Mouse (Mus musculus) urinary bladder, postnatal 25 days (tissue): ENCODE results near the gene Cerkl.

Experiments used
- DNase-seq: peaks from one replicate; pipeline ENCODE4 v3.0.0; 2022; ENCODE audit warnings: low spot score

Gene Cerkl

DNA sequence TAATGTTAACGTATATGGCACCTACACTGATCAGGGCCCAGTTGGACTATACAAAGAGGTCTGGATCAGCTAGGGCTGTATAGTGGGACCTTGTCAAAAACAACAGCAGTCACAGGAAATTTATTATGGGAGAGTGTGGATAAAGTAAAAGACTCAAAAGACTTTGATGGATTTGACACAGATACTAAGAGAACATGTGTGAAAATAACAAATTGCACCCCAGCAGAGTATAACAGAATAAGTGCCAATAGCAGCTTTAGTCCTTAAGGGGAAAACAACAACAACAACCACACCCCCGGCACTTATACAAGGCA is 84.5 kb downstream of the Cerkl start:
- no peak for DNase-seq

DNA sequence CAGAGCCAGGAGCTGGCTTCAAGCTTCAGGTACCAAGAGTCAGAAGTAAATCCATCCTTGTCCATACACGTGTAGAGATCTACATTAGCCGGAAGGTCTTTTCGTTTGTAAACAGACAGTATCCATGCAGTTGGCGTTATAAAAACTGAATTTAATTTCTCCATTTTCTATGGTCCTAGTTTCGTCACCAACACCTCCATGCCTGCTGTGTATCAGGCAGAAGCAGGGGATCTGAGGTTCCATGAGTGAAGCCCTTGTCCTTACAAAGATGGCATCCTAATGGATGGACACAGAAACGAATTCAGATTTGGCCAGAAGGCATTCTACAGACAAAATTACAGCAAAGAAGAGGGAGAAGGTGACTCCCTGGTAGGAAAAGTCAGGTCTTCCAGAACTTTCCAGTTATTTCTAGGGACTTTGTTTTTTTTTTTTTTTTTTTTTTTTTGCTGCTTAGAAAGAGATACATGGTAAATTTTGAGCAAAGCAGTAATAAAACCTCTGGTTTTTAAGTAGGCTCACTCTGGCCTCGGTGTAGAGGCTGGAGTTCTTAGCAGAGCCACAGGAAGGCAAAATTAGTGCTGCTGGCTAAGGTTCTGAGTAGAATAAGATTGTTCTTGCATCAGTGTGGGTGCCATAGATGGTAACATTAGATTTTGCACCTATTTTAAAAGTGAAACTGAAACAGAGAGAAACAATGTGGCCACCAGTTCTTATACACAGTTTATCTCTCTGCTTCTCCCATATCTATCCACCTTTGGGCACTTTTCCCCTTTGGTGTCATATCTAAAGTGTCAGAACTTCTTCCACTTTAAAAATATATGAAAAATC is 85.0 kb downstream of the Cerkl start:
- DNase-seq, result no peak

DNA sequence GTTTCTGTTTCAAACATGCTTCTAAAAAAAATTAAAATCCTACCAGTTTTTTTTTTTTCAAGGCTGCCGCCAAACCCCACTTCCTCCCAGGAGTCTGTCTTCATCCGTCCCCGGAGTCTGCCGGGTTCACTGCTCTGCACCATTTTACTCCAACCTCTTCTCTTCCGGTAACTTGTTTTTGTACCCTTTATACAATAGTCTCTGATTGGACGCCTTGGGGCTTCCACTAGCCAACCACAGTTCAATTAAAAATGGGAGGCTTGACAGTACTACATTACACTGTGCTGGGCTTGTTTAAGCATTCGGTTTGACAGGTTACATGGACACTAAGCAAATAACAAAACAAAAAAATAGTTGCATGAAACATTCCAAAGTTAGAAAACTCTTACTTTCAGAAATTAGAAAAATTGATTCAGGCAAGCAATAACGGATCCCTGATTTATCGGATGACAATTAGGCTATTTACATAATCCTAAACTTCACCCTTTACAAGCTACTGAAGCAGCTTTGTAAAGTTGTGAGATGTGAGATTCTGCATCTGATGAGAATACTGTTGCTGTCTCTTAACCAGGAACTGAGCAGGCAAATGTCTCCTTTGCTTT is 85.8 kb downstream of the Cerkl start:
- no peak for DNase-seq

DNA sequence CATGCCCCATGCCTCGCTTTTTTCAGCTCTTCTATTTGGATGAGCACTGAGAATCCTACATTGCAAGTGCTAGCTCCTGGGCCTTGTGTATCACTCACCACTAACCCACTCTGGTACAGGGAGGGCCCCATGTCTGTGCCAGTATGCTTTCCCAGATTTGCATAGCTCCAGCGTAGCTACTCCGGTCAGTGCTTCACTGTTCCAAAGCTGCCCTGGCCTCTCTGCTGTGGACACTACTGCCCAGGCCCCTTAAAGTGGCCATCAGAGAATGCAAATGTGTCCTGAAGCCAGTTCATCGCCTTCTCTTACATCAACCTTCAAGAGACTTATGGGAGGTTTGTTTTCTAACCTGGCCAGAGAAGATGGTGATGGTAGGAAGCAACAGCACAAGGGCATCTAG is 86.7 kb downstream of the Cerkl start:
- DNase-seq, result no peak

DNA sequence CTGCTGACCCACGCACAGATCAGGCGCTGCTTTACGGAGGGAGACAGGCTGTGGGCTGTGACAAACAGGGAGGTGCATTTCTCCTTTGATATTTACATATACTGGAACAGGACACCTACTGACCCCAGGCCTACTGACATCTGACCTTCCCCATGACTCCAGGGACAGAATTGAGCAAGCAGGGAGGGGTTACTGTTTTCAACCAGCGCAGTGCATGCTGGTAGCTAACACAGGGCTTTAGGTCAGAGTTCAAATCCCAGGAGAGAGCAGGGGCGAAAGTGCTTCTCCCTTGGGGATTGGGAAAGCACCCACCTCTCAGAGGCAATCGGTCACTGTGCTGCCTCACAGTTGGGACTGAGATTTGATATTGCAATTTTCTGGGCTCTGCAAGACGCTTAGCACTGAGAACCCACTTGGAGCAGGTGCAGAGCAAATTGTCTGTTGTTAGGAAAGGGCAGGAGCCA is 87.5 kb downstream of the Cerkl start:
- no peak for DNase-seq

DNA sequence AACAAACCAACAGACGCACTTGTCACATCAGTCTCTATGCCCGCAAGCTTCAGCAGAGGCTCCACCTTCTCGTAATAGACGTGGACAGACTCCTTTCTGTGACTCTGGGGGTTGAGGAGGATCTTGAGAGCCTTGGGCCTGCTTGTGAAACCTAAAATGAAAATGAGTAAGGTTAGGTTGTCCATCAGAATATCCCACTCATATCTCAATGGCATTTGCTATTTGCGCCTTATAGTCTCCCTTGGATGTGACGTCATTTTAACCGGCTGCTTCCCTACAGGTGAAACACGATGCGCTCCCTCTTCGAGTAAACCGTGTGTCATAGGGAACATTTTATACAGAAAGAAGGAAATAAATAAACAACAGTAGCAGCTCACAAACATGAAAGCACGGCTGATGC is 87.9 kb downstream of the Cerkl start:
- DNase-seq, result no peak

DNA sequence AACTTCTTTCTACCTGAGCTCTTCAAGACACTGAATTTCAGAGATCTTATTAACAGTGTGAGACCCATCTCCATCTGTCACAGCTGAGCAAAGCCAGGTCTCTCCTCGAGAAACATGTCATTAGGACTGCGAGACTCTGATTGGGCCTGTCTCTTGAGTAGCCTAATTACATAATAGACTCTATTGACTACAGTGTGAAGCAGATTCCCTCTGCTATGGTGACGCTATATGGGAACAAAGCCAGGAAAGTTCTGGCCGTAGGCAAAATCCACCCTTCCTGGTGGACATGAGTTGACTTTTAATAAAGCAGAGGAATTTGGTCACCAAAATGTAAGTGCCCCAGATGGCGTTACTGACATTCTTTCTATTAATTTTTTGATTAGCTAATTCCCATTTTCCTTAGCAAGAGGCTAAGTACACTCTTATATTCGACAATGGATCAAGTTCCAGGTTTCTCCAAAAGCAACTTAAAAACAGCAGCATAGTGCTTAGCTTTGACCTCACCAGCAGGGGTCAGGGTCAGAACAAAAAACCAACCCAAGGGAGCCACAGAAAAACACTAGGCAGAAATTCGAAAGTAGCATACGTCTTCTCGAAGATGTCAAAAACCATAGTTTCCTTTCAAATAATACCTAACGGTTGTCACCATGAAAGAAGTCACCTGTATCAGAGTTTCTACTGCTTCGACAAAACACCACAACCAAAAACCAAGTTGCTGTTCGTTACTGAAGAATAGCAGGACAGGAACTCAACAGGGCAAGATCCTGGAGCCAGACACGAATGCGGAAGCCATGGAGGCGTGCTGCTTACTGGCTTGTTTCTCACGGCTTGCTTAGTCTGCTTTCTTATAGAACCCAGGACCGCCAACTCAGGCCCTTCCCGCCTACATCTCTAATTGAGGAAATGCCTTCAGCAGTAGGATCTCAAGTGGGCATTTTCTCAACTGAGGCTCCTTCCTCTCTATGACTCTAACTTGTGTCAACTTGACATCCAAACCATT is 88.8 kb downstream of the Cerkl start:
- DNase-seq, result no peak

DNA sequence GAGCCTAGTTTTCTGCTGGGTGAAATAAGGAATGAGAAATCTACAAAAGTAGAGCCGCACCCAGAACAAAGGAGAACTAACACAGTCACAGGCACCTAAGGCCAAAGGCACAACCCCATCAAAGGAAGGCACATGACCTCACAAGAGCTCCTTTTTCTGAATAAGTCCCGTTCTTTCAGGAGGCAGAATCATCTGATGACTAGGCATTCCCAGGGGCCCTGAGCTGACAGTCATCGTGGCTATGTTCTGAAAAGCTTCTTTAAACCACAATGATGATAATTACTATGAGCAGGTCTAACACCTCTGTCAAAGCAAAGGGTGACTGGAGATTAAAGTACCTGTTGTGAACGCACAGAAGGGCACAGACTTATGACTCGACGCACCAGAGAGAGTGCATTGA is 92.7 kb downstream of the Cerkl start:
- no peak for DNase-seq

DNA sequence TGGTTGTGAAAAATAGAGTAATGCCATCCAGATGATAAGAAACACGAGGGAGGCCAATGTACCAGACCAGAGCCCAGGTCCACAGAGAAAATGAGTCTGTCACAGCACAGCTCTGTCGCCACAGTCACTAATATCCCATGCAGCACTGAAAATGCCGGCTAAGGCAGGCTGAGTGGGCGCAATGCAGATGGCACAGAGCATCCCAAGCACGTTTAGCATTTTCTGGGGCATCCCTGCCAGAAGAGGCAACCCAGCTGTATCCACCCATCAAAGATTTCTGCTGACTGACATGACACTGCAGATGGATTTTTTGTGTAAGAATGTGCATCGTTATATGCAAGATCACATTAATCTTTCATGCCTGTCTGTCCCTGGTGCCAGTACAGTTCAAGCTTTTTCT is 94.6 kb downstream of the Cerkl start:
- DNase-seq, result no peak

DNA sequence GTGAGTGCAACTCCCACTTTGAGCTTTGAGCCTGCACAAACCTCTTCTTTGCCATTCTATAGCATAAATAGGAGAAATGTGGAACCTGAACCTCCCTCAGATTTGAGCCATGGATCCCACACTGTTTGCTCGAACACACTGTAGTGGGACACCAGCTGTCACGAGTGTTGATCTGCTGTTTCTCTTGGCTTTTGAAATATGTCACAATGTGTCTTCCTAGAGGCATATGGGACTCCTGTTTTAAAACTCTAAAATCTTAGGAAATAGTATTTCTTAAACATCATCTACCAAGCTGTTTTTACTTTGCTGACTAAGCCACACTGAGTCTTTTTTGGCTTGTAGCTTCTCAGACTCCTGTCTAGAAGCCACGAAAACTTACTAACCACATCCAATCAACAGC is 98.8 kb downstream of the Cerkl start:
- no peak for DNase-seq

DNA sequence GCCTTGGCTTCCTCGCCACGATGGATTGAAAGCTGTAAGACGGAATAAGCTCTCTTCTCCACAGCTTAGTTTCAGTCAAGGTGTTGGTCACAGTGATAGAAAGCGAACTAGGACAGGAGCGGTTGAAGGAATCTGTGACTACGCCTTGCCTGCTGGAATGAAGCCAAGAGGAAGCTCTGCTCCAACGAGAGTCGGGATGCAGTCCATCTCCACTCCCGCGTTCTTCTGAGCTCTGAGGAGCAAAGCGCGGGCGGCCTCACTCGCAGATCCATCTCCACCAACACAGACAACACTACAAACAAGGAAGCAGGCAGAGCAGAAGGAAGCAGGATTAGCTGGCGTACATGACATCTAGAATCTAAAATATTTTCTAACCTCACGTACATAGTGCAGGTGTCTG is 101.8 kb downstream of the Cerkl start:
- no peak for DNase-seq

DNA sequence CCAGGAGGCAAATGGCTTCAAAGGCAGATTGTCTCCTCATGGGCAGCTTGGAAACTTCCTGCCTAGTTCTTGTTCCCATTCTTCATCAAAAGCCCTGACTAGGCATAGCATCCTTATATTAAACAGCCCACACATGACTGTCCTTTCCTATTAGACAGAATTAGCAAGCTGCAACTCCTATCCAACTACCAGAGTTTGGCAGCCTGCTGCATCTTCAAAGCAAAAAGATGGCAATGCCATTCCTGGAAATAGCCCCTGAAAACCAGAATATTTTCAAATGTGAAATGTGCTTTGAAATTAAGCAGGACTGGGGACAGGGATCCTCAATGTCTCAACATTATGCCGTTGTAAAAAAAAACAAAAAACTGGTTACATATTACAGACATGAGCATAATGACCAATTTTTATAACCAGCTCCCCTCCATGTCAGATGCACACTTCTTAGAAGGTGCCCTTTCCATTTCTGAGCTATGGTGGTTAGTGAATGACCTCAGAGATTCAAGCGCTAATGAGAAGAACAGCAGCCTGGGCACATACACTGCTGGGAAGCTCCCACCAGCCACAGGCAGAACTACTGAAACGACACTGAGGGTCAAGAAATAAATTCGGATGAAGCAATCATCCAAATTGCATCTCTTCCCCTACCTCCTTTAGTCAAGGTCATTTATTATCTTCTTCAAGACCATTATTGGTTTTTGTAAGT is 104.3 kb downstream of the Cerkl start:
- DNase-seq, result no peak

DNA sequence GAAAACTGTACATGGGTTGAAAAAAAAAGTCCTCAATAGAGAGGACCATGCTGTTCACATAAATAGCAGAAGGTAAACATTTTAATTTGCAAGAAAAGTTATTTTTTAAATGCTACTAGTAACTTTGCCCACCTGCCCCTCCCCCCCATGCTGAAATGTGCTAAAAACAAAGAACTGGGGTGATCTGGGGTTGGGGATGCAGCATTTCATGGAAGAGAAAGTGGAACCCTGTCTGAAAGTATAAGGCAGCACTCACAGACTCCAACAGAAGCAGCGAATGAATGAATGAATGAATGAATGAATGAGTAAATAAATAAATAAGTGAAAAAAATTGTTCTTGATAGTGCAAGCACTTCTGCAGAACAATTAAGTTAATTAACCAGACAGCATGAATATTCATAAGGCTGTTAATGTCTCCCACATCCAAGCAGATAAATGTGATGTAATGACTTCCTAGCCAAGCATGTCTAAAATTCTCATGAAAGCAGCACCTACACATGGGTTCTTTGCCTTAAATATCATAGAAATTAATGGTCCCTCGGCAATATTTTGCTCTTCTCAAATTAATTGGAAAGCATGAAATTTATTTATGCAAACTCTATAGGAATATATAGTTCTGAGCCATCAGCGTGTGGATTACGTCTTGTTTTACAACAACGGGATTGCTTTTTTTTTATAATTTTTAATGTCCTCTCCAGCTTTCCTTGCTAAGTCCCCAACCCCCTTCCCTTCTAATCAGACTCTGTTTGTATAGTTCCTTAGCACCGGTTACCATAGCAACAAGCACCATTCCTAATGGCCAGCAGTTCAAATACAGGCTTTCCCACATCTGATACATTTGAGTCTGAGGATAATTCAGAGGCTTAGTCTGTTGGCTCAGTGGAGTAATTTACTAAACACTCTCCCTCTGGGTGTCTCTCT is 105.1 kb downstream of the Cerkl start:
- no peak for DNase-seq

DNA sequence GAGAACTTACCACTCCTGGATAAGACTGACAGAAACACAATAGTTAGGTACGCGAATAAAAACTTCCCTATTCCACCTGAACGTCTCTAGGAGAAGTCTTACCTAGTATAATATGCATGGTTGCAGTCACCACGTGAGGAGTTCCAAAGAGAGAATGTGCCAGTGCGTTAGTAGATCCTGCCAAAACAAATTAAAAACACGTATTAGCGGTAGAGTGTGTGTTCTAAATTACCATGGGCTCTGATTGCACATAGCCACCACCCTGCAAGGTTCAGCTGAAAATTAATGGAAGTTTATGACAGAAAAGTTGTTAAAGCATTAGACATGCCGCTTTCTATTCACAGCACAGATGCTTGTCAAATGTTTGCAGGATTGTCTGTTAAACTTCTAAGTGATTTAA is 113.5 kb downstream of the Cerkl start:
- DNase-seq, result no peak

DNA sequence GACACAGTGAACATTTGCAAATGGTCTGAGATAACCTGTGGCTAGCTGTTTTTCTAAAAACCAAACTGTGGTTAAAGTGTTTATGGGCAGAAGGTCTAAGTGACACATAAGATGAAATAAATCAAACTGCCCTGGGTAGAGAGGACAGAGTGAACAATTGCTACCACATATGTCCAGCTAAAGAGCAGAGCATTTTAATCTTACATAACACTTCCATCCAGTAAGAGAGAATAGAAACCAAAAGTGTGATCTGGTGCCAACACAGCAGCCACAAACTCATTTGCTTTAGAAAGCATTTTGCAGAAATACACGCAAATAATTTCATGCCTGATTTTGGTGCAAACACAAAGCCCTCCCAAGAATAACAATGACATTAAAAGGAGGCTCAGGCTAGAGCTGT is 117.6 kb downstream of the Cerkl start:
- no peak for DNase-seq

DNA sequence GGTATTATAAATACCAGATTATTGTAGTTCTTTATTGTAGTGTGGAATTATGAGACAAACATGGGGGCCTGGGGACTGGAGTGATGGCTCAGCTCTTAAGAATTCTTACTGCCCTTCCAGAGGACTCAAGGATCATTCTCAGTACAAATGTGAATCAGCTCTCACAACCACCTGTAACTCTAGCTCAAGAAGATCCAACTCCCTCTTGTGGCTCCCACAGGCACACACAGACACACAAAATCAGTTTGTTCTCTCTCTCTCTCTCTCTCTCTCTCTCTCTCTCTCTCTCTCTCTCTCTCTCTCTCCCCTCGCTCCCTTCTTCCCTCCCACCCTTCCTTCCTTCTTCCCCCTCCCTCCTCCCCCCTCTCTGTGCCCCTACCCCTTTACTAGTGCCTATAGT is 120.4 kb downstream of the Cerkl start:
- DNase-seq, result no peak

DNA sequence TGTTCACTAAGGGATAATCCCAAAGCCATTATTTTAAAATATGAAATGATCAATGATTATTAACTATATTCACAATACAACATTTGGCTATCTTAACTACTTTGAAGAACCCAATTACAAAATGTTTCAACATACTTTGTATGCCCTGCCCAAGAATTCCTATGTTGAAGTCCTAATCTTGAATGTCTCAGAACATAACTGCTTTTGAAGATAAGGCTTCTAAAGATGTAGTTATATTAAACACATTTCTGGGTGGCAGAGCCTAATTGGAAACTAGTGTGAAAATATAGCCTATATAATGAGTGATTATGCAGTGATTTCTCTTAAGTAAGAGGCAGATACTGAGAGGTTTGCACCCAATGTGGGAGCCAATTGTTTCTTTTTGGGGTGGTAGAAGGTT is 121.9 kb downstream of the Cerkl start:
- DNase-seq, result no peak

DNA sequence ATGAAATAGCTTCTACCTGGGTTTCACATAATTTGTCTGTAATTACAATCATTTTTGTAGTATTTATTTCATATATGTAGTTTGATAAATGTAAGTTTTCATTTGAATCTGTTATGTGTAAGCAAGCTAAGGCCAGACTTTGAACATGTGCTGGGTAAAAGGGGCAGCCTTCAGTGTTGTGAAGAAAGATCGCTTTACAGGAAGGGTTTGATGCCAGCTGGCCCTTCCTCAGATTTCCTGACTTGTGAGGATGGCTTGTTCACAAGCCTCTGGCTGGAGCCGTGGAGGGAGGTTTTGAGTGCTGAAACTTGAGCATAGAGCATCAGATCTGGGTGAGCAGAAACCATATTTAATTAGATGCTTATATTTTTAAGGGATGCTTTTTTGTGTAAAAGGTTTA is 128.5 kb downstream of the Cerkl start:
- DNase-seq, result no peak

DNA sequence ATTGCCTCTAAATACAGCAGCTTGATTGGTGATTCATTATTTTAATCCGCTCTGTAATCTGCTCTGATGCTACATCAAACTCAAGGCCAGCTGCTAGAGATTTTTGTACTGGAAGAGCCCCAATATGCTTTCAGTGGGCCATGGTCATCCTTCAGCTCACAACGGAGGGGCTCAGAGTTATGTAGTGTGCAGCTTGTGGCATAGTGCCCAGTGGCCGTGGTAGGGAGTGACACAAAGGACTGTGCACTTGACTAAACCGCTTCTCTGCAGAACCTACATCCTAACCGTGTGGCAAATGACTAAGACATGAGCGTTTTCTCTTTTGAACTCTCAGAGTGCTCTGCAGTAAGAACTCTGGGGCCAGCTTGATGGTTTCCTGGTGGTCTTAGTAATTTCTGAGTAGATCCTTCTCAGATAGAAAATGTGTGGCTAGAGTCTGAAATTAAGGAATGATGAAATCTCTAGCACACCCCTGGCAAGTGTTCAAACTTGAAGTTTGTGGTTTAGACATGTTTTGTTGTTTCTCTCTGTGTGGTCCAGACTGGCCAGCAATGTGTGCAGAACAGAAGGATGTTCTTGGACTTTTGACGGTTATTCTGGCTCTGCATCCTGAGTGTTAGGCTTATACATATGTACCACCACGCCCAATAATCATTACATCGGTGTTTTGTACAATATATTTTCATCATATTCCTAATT is 140.3 kb downstream of the Cerkl start:
- no peak for DNase-seq

DNA sequence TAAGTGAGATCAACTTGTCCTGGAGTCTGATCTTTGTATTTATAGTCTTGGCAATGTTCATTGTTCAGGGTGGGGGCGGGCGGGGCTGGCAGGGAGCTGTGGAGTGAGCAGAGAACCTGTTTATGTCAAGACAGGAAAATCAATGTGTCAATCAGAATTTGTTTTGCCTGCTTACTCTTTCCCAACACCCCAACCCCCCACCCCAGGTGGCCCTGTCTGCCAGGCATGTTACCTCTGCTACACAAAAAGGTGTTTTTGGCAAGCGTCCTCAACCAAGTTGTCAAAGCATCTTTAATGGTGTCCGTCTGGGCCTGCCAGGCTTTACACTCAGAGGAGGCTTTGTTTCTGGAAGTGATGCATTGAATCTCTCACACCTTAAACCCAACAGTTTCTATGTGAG is 141.5 kb downstream of the Cerkl start:
- no peak for DNase-seq

DNA sequence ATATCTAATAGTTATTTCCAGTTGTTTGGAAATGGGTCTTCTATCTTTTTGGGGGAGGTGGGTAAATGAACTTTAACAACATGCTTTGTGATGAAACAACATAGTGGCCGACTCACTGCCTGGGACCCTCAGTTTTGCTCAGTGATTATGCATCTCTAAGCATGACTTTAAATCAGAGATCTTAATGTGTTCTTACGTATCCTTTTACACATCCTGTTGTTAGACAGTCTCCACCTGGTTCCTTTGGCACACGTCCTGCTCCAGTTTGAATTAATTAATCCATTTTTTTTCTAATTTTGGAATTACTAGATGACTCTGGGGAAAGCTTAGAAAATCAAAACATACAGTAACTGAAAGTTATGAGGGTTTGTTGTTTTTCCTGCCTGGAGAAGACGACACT is 144.1 kb downstream of the Cerkl start:
- DNase-seq, result no peak
